Mouse (Mus musculus): ENCODE measurements around the gene Eml5. TPM values are rescaled to one million over a fixed set of nuclear protein-coding genes. Genes with fewer than 3 reads are reported as not detected.

Eml5 gene
- total RNA-seq, 2 experiments from 2014 or later: 0.45 to 3.8 TPM

GRCm38 (mm10) chr12:98837940-98838339, 63.3 kb downstream of the Eml5 start:
- ATAC-seq (replicated peaks; ENCODE audit: low FRiP score, poor library complexity, severe bottlenecking): no peak

GRCm38 (mm10) chr12:98835466-98835865, 65.8 kb downstream of the Eml5 start:
- no peak for ATAC-seq (replicated peaks; ENCODE audit: low FRiP score, poor library complexity, severe bottlenecking)

- ATAC-seq (replicated peaks; ENCODE audit: low FRiP score, poor library complexity, severe bottlenecking): no peak
Measured at GRCm38 (mm10) chr12:98834879-98835278, 66.4 kb downstream of the Eml5 start.

GRCm38 (mm10) chr12:98833901-98834300, 67.4 kb downstream of the Eml5 start:
- no peak for ATAC-seq (replicated peaks; ENCODE audit: low FRiP score, poor library complexity, severe bottlenecking)

GRCm38 (mm10) chr12:98832929-98833598, 68.2 kb downstream of the Eml5 start:
- no peak for ATAC-seq (replicated peaks; ENCODE audit: low FRiP score, poor library complexity, severe bottlenecking)

GRCm38 (mm10) chr12:98831122-98831521, 70.2 kb downstream of the Eml5 start:
- ATAC-seq (replicated peaks; ENCODE audit: low FRiP score, poor library complexity, severe bottlenecking): no peak

GRCm38 (mm10) chr12:98820781-98821180, 80.5 kb downstream of the Eml5 start:
- ATAC-seq (replicated peaks; ENCODE audit: low FRiP score, poor library complexity, severe bottlenecking): no peak

GRCm38 (mm10) chr12:98804078-98804748, 97.1 kb downstream of the Eml5 start:
- no peak for ATAC-seq (replicated peaks; ENCODE audit: low FRiP score, poor library complexity, severe bottlenecking)

- ATAC-seq (replicated peaks; ENCODE audit: low FRiP score, poor library complexity, severe bottlenecking): no peak
Measured at GRCm38 (mm10) chr12:98802245-98802644, 99.0 kb downstream of the Eml5 start.

- ATAC-seq (replicated peaks; ENCODE audit: low FRiP score, poor library complexity, severe bottlenecking): no peak
Measured at GRCm38 (mm10) chr12:98800334-98800733, 101.0 kb downstream of the Eml5 start.

GRCm38 (mm10) chr12:98795731-98796318, 105.5 kb downstream of the Eml5 start:
- ATAC-seq (replicated peaks; ENCODE audit: low FRiP score, poor library complexity, severe bottlenecking): no peak

GRCm38 (mm10) chr12:98784251-98784650, 117.0 kb downstream of the Eml5 start:
- ATAC-seq (replicated peaks; ENCODE audit: low FRiP score, poor library complexity, severe bottlenecking): no peak

- no peak for ATAC-seq (replicated peaks; ENCODE audit: low FRiP score, poor library complexity, severe bottlenecking)
Measured at GRCm38 (mm10) chr12:98779148-98779547, 122.1 kb downstream of the Eml5 start.

GRCm38 (mm10) chr12:98777509-98777908, 123.8 kb downstream of the Eml5 start:
- no peak for ATAC-seq (replicated peaks; ENCODE audit: low FRiP score, poor library complexity, severe bottlenecking)

GRCm38 (mm10) chr12:98766241-98766640, 135.0 kb downstream of the Eml5 start:
- ATAC-seq (replicated peaks; ENCODE audit: low FRiP score, poor library complexity, severe bottlenecking): no peak

- ATAC-seq (replicated peaks; ENCODE audit: low FRiP score, poor library complexity, severe bottlenecking): no peak
Measured at GRCm38 (mm10) chr12:98759700-98760099, 141.6 kb downstream of the Eml5 start.

- ATAC-seq (replicated peaks; ENCODE audit: low FRiP score, poor library complexity, severe bottlenecking): no peak
Measured at GRCm38 (mm10) chr12:98757636-98758035, 143.6 kb downstream of the Eml5 start.

- ATAC-seq (replicated peaks; ENCODE audit: low FRiP score, poor library complexity, severe bottlenecking): no peak
Measured at GRCm38 (mm10) chr12:98747380-98747753, 153.9 kb downstream of the Eml5 start.

GRCm38 (mm10) chr12:98746746-98747379, 154.4 kb downstream of the Eml5 start, which contains the start of gene Zc3h14:
Zc3h14 (plus strand) TSS chr12:98746964.
- peak; percentile 88 for ATAC-seq (replicated peaks; ENCODE audit: low FRiP score, poor library complexity, severe bottlenecking)

GRCm38 (mm10) chr12:98746131-98746530, 155.2 kb downstream of the Eml5 start:
- ATAC-seq (replicated peaks; ENCODE audit: low FRiP score, poor library complexity, severe bottlenecking): peak; percentile 76

- ATAC-seq (replicated peaks; ENCODE audit: low FRiP score, poor library complexity, severe bottlenecking): no peak
Measured at GRCm38 (mm10) chr12:98745626-98746025, 155.7 kb downstream of the Eml5 start.

All from erythroid progenitor cell, adult 5-6 weeks (primary cell).